Mouse (Mus musculus): Measurements from ENCODE around the gene Apela. TPM values are rescaled to one million over a fixed set of nuclear protein-coding genes. Genes with fewer than 3 reads are reported as not detected.

The Apela gene
- 0.72 TPM in 1 of 2 replicates, not detected in the other for polyA plus RNA-seq (2011; ENCODE audit: insufficient read length, low read depth, missing spikeins)

- peak within 1 kb of the TSS; percentile 13 for H3K4me3 ChIP-seq (ENCODE audit: insufficient read depth, low read length)
- 0 out of 2 replicates have a peak, but pooled peaks cover 2% of the 10 kb centered on the region for H3K4me1 ChIP-seq (ENCODE audit: control insufficient read depth, insufficient read depth, low read length)
- H3K27ac ChIP-seq (ENCODE audit: insufficient read depth, low read length), result no peak within 1 kb of the TSS
- TF ChIP-seq POLR2A (IDR thresholded peaks at IDR 0.05; ENCODE audit: low read depth, low read length), result no peak
These were observed at the start of gene Apela for GRCm38 (mm10) chr8:65037117-65037533. Apela (minus strand) TSS chr8:65037336.

- Histone ChIP-seq H3K27ac (ENCODE audit: insufficient read depth, low read length) (no peak overlapping the region), H3K4me3 (ENCODE audit: insufficient read depth, low read length) (no peak overlapping the region), H3K4me1 (ENCODE audit: control insufficient read depth, insufficient read depth, low read length) (no peaks in the 10 kb centered on the region)
- TF ChIP-seq POLR2A (IDR thresholded peaks at IDR 0.05; ENCODE audit: low read depth, low read length) (no peak), CTCF (IDR thresholded peaks at IDR 0.05; ENCODE audit: borderline replicate concordance, insufficient read depth, low read length) (no peak)
These were observed 48.5 kb upstream of the Apela start for GRCm38 (mm10) chr8:65085680-65086079.

- H3K4me1 ChIP-seq (ENCODE audit: control insufficient read depth, insufficient read depth, low read length), result no peaks in the 10 kb centered on the region
- TF ChIP-seq CTCF (IDR thresholded peaks at IDR 0.05; ENCODE audit: borderline replicate concordance, insufficient read depth, low read length) (no peak), POLR2A (IDR thresholded peaks at IDR 0.05; ENCODE audit: low read depth, low read length) (no peak)
- no peak overlapping the region for H3K4me3 ChIP-seq (ENCODE audit: insufficient read depth, low read length)
- no peak overlapping the region for H3K27ac ChIP-seq (ENCODE audit: insufficient read depth, low read length)
These were observed 43.6 kb upstream of the Apela start for GRCm38 (mm10) chr8:65080731-65081130.

- no peak within 1 kb of the TSS for H3K4me3 ChIP-seq (ENCODE audit: insufficient read depth, low read length)
- no peaks in the 10 kb centered on the region for H3K4me1 ChIP-seq (ENCODE audit: control insufficient read depth, insufficient read depth, low read length)
- H3K27ac ChIP-seq (ENCODE audit: insufficient read depth, low read length), result no peak within 1 kb of the TSS
- TF ChIP-seq CTCF (IDR thresholded peaks at IDR 0.05; ENCODE audit: borderline replicate concordance, insufficient read depth, low read length) (no peak), POLR2A (IDR thresholded peaks at IDR 0.05; ENCODE audit: low read depth, low read length) (no peak)
These were observed 37.6 kb upstream of the Apela start, which contains the start of gene Gm10663 for GRCm38 (mm10) chr8:65074733-65075132. Gm10663 (plus strand) TSS chr8:65075033.

- no peak for TF ChIP-seq CTCF (IDR thresholded peaks at IDR 0.05; ENCODE audit: borderline replicate concordance, insufficient read depth, low read length)
- TF ChIP-seq POLR2A (IDR thresholded peaks at IDR 0.05; ENCODE audit: low read depth, low read length), result no peak
- H3K4me1 ChIP-seq (ENCODE audit: control insufficient read depth, insufficient read depth, low read length), result no peaks in the 10 kb centered on the region
- no peak overlapping the region for H3K4me3 ChIP-seq (ENCODE audit: insufficient read depth, low read length)
- no peak overlapping the region for H3K27ac ChIP-seq (ENCODE audit: insufficient read depth, low read length)
These were observed 33.9 kb upstream of the Apela start for GRCm38 (mm10) chr8:65070996-65071395.

- Histone ChIP-seq H3K27ac (ENCODE audit: insufficient read depth, low read length) (no peak overlapping the region), H3K4me1 (ENCODE audit: control insufficient read depth, insufficient read depth, low read length) (no peaks in the 10 kb centered on the region), H3K4me3 (ENCODE audit: insufficient read depth, low read length) (no peak overlapping the region)
- TF ChIP-seq POLR2A (IDR thresholded peaks at IDR 0.05; ENCODE audit: low read depth, low read length) (no peak), CTCF (IDR thresholded peaks at IDR 0.05; ENCODE audit: borderline replicate concordance, insufficient read depth, low read length) (no peak)
These were observed 31.3 kb upstream of the Apela start for GRCm38 (mm10) chr8:65068473-65068819.

GRCm38 (mm10) chr8:65067694-65068472, 30.7 kb upstream of the Apela start:
- Histone ChIP-seq H3K4me3 (ENCODE audit: insufficient read depth, low read length) (no peak overlapping the region), H3K4me1 (ENCODE audit: control insufficient read depth, insufficient read depth, low read length) (no peaks in the 10 kb centered on the region), H3K27ac (ENCODE audit: insufficient read depth, low read length) (0 out of 2 replicates have a peak overlapping the region, but pooled peaks have one; percentile 32)
- TF ChIP-seq CTCF (IDR thresholded peaks at IDR 0.05; ENCODE audit: borderline replicate concordance, insufficient read depth, low read length) (no peak), POLR2A (IDR thresholded peaks at IDR 0.05; ENCODE audit: low read depth, low read length) (no peak)

- Histone ChIP-seq H3K27ac (ENCODE audit: insufficient read depth, low read length) (no peak overlapping the region), H3K4me3 (ENCODE audit: insufficient read depth, low read length) (no peak overlapping the region), H3K4me1 (ENCODE audit: control insufficient read depth, insufficient read depth, low read length) (no peaks in the 10 kb centered on the region)
- no peak for TF ChIP-seq POLR2A (IDR thresholded peaks at IDR 0.05; ENCODE audit: low read depth, low read length)
- TF ChIP-seq CTCF (IDR thresholded peaks at IDR 0.05; ENCODE audit: borderline replicate concordance, insufficient read depth, low read length), result no peak
These were observed 29.9 kb upstream of the Apela start for GRCm38 (mm10) chr8:65067031-65067430.

GRCm38 (mm10) chr8:65065622-65066021, 28.5 kb upstream of the Apela start:
- no peak overlapping the region for H3K4me3 ChIP-seq (ENCODE audit: insufficient read depth, low read length)
- no peaks in the 10 kb centered on the region for H3K4me1 ChIP-seq (ENCODE audit: control insufficient read depth, insufficient read depth, low read length)
- H3K27ac ChIP-seq (ENCODE audit: insufficient read depth, low read length), result no peak overlapping the region
- TF ChIP-seq CTCF (IDR thresholded peaks at IDR 0.05; ENCODE audit: borderline replicate concordance, insufficient read depth, low read length) (no peak), POLR2A (IDR thresholded peaks at IDR 0.05; ENCODE audit: low read depth, low read length) (no peak)

- Histone ChIP-seq H3K4me3 (ENCODE audit: insufficient read depth, low read length) (no peak overlapping the region), H3K27ac (ENCODE audit: insufficient read depth, low read length) (no peak overlapping the region), H3K4me1 (ENCODE audit: control insufficient read depth, insufficient read depth, low read length) (no peaks in the 10 kb centered on the region)
- TF ChIP-seq CTCF (IDR thresholded peaks at IDR 0.05; ENCODE audit: borderline replicate concordance, insufficient read depth, low read length) (no peak), POLR2A (IDR thresholded peaks at IDR 0.05; ENCODE audit: low read depth, low read length) (no peak)
These were observed 26.9 kb upstream of the Apela start for GRCm38 (mm10) chr8:65064071-65064470.
